Mouse (Mus musculus) lung, adult 10 weeks (tissue): Measurements from ENCODE around the gene Olfr190. TPM values are rescaled to one million over a fixed set of nuclear protein-coding genes. Genes with fewer than 3 reads are reported as not detected.

ENCODE experiments used
- polyA plus RNA-seq: library from polyadenylated mRNA; stranded (reverse); fragments of 350-450 nt; fragmentation: Illumina TruSeq; extraction: RNeasy Lipid Tissue Mini Kit (QIAGEN cat#74804); gene quantifications from one replicate; pipeline ENCODE4 v1.2.3, GENCODE M21; 2014; ENCODE audit warnings: low read depth, low replicate concordance; ENCODE audit not compliant: insufficient read depth

Gene Olfr190
- polyA plus RNA-seq, result not detected

GRCm38 (mm10) chr16:59077905-59078304 is at the start of gene Olfr190:
TSS of gene Olfr190 (minus strand) at chr16:59078005.

GRCm38 (mm10) chr16:59120969-59121368 is 43.2 kb upstream of the Olfr190 start, which contains the start of gene Olfr194:
TSS of gene Olfr194 (minus strand) at chr16:59121069.

GRCm38 (mm10) chr16:59111781-59112180 is 34.0 kb upstream of the Olfr190 start, which contains the start of gene Olfr193:
TSS of gene Olfr193 (minus strand) at chr16:59111881.

GRCm38 (mm10) chr16:59089722-59090121 is 11.9 kb upstream of the Olfr190 start, which contains the start of gene Olfr191:
TSS of gene Olfr191 (minus strand) at chr16:59089822.

GRCm38 (mm10) chr16:59039710-59040109 is 38.1 kb downstream of the Olfr190 start, which contains the start of gene Olfr187:
TSS of gene Olfr187 (minus strand) at chr16:59039767.

GRCm38 (mm10) chr16:59030191-59030590 is 47.6 kb downstream of the Olfr190 start, which contains the start of gene Olfr186:
TSS of gene Olfr186 (minus strand) at chr16:59030291.

Other genes starting within 250 kb of the Olfr190 start
- not detected for gene Olfr177, start 203.2 kb downstream of the Olfr190 start, polyA plus RNA-seq
- gene Olfr178, start 185.9 kb downstream of the Olfr190 start, polyA plus RNA-seq, result not detected
- not detected for gene Olfr181, start 149.2 kb downstream of the Olfr190 start, polyA plus RNA-seq
- not detected for gene Olfr180, start 148.6 kb downstream of the Olfr190 start, polyA plus RNA-seq
- not detected for gene Olfr183, start 82.6 kb downstream of the Olfr190 start, polyA plus RNA-seq
- gene Olfr186, start 47.7 kb downstream of the Olfr190 start, polyA plus RNA-seq, result not detected
- gene Olfr187, start 38.2 kb downstream of the Olfr190 start, polyA plus RNA-seq, result not detected
- not detected for gene Olfr191, start 11.8 kb upstream of the Olfr190 start, polyA plus RNA-seq
- gene Olfr193, start 33.9 kb upstream of the Olfr190 start, polyA plus RNA-seq, result not detected
- gene Olfr194, start 43.1 kb upstream of the Olfr190 start, polyA plus RNA-seq, result not detected
- not detected for gene Olfr195, start 69.0 kb upstream of the Olfr190 start, polyA plus RNA-seq
- not detected for gene Olfr196, start 92.4 kb upstream of the Olfr190 start, polyA plus RNA-seq
- not detected for gene Olfr198, start 125.5 kb upstream of the Olfr190 start, polyA plus RNA-seq
- not detected for gene Olfr199, start 141.8 kb upstream of the Olfr190 start, polyA plus RNA-seq
- not detected for gene Olfr201, start 194.6 kb upstream of the Olfr190 start, polyA plus RNA-seq
- not detected for gene Olfr202, start 208.8 kb upstream of the Olfr190 start, polyA plus RNA-seq
- not detected for gene Olfr203, start 220.9 kb upstream of the Olfr190 start, polyA plus RNA-seq
- not detected for gene Olfr204, start 240.2 kb upstream of the Olfr190 start, polyA plus RNA-seq